Mouse (Mus musculus) embryo, embryonic 10 days (tissue): ENCODE data around the gene Pou2f2.
A peak's percentile ranks its signal among the peaks of the same experiment; 100 is the strongest.

ENCODE experiments used
- DNase-seq: peaks from one replicate; pipeline ENCODE4 v3.0.0-alpha.2; 2015; ENCODE audit warnings: low spot score

Pou2f2 gene

GRCm38 (mm10) chr7:25089875-25090274, 89.7 kb downstream of the Pou2f2 start:
- peak; percentile 51 for DNase-seq

- DNase-seq, result no peak
Observed at GRCm38 (mm10) chr7:25088968-25089367, 90.6 kb downstream of the Pou2f2 start.

- peak; percentile 82 for DNase-seq
Observed at GRCm38 (mm10) chr7:25088531-25088930, 91.0 kb downstream of the Pou2f2 start.

- DNase-seq, result no peak
Observed at GRCm38 (mm10) chr7:25087972-25088371, 91.6 kb downstream of the Pou2f2 start.

GRCm38 (mm10) chr7:25087256-25087912, 92.1 kb downstream of the Pou2f2 start:
- peak; percentile 37 for DNase-seq

GRCm38 (mm10) chr7:25086656-25087055, 92.9 kb downstream of the Pou2f2 start:
- DNase-seq, result no peak

- no peak for DNase-seq
Observed at GRCm38 (mm10) chr7:25084621-25085020, 94.9 kb downstream of the Pou2f2 start.

- DNase-seq, result peak; percentile 66
Observed at GRCm38 (mm10) chr7:25082510-25082909, 97.0 kb downstream of the Pou2f2 start.

GRCm38 (mm10) chr7:25080431-25080830, 99.1 kb downstream of the Pou2f2 start:
- DNase-seq, result no peak

GRCm38 (mm10) chr7:25079496-25080026, 100.0 kb downstream of the Pou2f2 start:
- no peak for DNase-seq

GRCm38 (mm10) chr7:25077414-25077755, 102.1 kb downstream of the Pou2f2 start:
- DNase-seq, result no peak

GRCm38 (mm10) chr7:25076663-25077413, 102.7 kb downstream of the Pou2f2 start:
- DNase-seq, result peak; percentile 99

GRCm38 (mm10) chr7:25076296-25076662, 103.2 kb downstream of the Pou2f2 start:
- DNase-seq, result no peak

GRCm38 (mm10) chr7:25073924-25074323, 105.6 kb downstream of the Pou2f2 start:
- no peak for DNase-seq

GRCm38 (mm10) chr7:25072716-25073390, 106.7 kb downstream of the Pou2f2 start:
- DNase-seq, result peak; percentile 63

- DNase-seq, result peak; percentile 46
Observed at GRCm38 (mm10) chr7:25071979-25072715, 107.4 kb downstream of the Pou2f2 start, which contains the start of the genes Grik5 and Zfp574. Grik5 (minus strand) TSS chr7:25072346. Zfp574 (plus strand) TSS chr7:25072567.

- DNase-seq, result peak; percentile 56
Observed at GRCm38 (mm10) chr7:25068724-25069123, 110.8 kb downstream of the Pou2f2 start.

GRCm38 (mm10) chr7:25067909-25068656, 111.4 kb downstream of the Pou2f2 start:
- DNase-seq, result no peak

GRCm38 (mm10) chr7:25067338-25067737, 112.2 kb downstream of the Pou2f2 start:
- DNase-seq, result no peak

- DNase-seq, result no peak
Observed at GRCm38 (mm10) chr7:25063900-25064299, 115.6 kb downstream of the Pou2f2 start.

- DNase-seq, result no peak
Observed at GRCm38 (mm10) chr7:25063346-25063745, 116.2 kb downstream of the Pou2f2 start.
